Mouse (Mus musculus): ENCODE measurements at regions not wholly inside any gene's neighbourhood (a gene's known extent, or its start where the extent isn't known, plus 50 kb on each side); places are given as distances from the start of the nearest gene placed in this dataset.

- H3K27me3 ChIP-seq = peaks cover 11% of the 10 kb centered on the region; the same call in 1 of the 2 replicates
- WGBS (ENCODE audit: insufficient replicate concordance) = 61% methylated on average over 8 of the region's 8 CpGs
- no peak overlapping the region for H3K4me2 ChIP-seq
- H3K4me3 ChIP-seq (replicated peaks) = no peak overlapping the region
- no peak overlapping the region for H3K9ac ChIP-seq
- no peak for DNase-seq
- peaks cover 9% of the 10 kb centered on the region for H3K4me1 ChIP-seq (replicated peaks)
- no peaks in the 10 kb centered on the region for H3K9me3 ChIP-seq (replicated peaks)
- H3K27ac ChIP-seq = no peak overlapping the region
- H3K36me3 ChIP-seq = no peaks in the 10 kb centered on the region
- no peak for ATAC-seq (ENCODE audit: low read depth)
These were observed 124.2 kb upstream of the Irx3 start for GRCm38 (mm10) chr8:91925968-91926524.

GRCm38 (mm10) chr8:91924152-91924551 is 122.3 kb upstream of the Irx3 start:
- peaks cover 9% of the 10 kb centered on the region for H3K4me1 ChIP-seq (replicated peaks)
- no peak overlapping the region for H3K4me2 ChIP-seq
- H3K27me3 ChIP-seq = 0 out of 2 replicates have a peak, but pooled peaks cover 3% of the 10 kb centered on the region
- ATAC-seq (ENCODE audit: low read depth) (no peak), DNase-seq (no peak)
- WGBS (ENCODE audit: insufficient replicate concordance) = 68% methylated on average over 4 of the region's 4 CpGs
- no peak overlapping the region for H3K9ac ChIP-seq
- no peaks in the 10 kb centered on the region for H3K36me3 ChIP-seq
- no peak overlapping the region for H3K4me3 ChIP-seq (replicated peaks)
- no peaks in the 10 kb centered on the region for H3K9me3 ChIP-seq (replicated peaks)
- no peak overlapping the region for H3K27ac ChIP-seq

DNA sequence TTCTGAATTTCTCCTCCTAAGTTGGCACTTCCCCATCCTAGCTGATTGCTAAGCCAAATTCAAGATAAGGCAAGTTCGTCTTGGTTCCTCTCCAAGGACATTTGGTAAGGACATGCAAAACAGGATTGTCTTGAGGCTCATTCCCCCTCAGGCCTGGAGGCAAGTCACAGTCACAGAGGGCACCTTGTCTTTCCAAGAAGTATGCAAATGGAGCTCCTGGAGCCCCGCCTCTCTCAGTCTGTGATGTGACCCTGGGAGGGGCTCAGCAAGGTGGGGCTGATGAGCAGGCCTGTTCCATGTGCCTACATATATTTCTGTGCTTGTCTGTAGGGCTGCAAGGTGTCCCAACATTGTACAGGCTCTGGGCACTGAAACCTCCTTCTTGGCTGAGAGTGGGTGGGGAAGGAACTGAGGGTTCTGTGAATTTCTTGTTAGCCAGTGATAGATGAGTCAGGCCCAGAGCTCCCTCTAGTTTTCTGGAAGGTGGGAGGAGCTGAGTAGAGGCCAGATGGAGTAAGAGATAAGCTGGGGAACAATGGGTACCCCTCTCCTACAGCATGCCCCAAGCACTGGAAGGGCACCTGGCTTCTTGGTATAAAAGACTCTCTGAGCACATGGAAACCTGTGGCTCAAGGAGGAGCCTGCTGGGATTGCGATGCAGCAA is 120.5 kb upstream of the Irx3 start:
- Histone ChIP-seq H3K27me3 (0 out of 2 replicates have a peak, but pooled peaks cover 3% of the 10 kb centered on the region), H3K4me1 (replicated peaks) (peaks cover 9% of the 10 kb centered on the region), H3K9me3 (replicated peaks) (no peaks in the 10 kb centered on the region), H3K4me3 (replicated peaks) (no peak overlapping the region), H3K27ac (no peak overlapping the region), H3K36me3 (no peaks in the 10 kb centered on the region), H3K4me2 (no peak overlapping the region), H3K9ac (no peak overlapping the region)
- ATAC-seq (ENCODE audit: low read depth) (peak; percentile 63), DNase-seq (no peak)
- 53% methylated on average over 3 of the region's 3 CpGs for WGBS (ENCODE audit: insufficient replicate concordance)

DNA sequence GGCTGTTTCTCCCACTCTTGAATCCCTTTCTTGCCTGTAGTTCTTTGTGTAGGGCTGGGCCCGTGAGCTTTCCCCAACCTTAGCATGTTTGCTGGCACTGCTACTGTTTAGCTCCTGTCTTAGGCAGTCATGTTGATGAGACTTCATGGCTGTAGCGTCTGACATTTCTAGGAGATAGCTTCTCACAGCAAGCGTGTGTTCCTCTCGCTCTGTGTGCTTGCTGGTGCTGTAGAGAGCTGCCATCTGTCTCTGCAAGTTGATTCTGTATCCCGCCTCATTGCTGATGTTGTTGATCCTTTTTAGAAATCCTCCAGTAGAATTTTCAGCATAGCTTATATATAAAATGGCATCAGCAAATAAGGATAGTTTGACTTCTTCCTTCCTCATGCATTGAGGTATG is 116.0 kb upstream of the Irx3 start:
- H3K9ac ChIP-seq = no peak overlapping the region
- 0 out of 2 replicates have a peak, but pooled peaks cover 4% of the 10 kb centered on the region for H3K27me3 ChIP-seq
- WGBS (ENCODE audit: insufficient replicate concordance) = 66% methylated on average over 5 of the region's 5 CpGs
- ATAC-seq (ENCODE audit: low read depth) (no peak), DNase-seq (no peak)
- H3K27ac ChIP-seq = no peak overlapping the region
- H3K4me1 ChIP-seq (replicated peaks) = peaks cover 9% of the 10 kb centered on the region
- no peaks in the 10 kb centered on the region for H3K36me3 ChIP-seq
- no peak overlapping the region for H3K4me2 ChIP-seq
- no peaks in the 10 kb centered on the region for H3K9me3 ChIP-seq (replicated peaks)
- no peak overlapping the region for H3K4me3 ChIP-seq (replicated peaks)

DNA sequence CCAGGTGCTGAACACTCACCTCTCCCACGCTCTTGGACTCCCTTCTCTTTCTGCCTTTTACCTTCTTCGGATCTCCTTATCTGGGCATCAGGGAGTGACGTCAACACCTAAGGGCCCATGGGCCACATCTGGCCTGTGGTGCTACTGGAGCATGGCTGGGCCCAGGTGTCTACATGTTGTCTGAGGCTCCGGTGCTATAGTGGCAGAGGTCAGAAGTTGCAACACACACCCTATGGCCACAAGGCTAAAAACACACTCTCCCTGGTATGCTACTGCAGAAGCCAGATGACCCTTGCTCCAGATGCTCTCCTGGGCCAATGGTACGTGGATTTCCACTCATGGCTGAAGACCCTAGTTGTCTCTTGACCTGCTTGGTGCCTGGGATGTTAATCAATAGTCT is 112.1 kb upstream of the Irx3 start:
- Histone ChIP-seq H3K4me3 (replicated peaks) (no peak overlapping the region), H3K9me3 (replicated peaks) (no peaks in the 10 kb centered on the region), H3K27me3 (0 out of 2 replicates have a peak, but pooled peaks cover 4% of the 10 kb centered on the region), H3K27ac (no peak overlapping the region), H3K4me1 (replicated peaks) (no peaks in the 10 kb centered on the region), H3K9ac (no peak overlapping the region), H3K4me2 (no peak overlapping the region), H3K36me3 (no peaks in the 10 kb centered on the region)
- 60% methylated on average over 5 of the region's 5 CpGs for WGBS (ENCODE audit: insufficient replicate concordance)
- no peak for ATAC-seq (ENCODE audit: low read depth)
- DNase-seq = no peak

DNA sequence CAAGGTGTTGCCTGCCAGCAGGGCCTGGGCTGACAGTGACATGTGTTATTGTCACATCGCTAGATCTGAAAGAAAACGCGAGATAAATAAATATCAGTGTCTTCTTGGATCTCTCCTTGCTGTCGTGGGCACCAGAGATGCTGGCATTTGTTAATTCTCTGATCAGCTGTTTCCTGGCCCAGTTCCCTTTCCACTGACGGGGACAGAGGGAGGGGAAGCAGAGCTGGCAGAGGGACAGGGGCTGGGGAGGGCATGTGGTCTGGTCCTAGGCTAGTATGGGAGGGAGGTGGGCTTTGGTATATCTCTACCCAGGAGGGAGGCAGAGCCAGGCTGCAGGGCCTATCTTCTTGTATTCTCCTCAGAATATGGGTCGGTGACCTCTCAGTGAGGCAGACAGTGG is 111.3 kb upstream of the Irx3 start:
- 49% methylated on average over 6 of the region's 6 CpGs for WGBS (ENCODE audit: insufficient replicate concordance)
- H3K36me3 ChIP-seq = no peaks in the 10 kb centered on the region
- no peaks in the 10 kb centered on the region for H3K4me1 ChIP-seq (replicated peaks)
- DNase-seq (no peak), ATAC-seq (ENCODE audit: low read depth) (no peak)
- 0 out of 2 replicates have a peak, but pooled peaks cover 4% of the 10 kb centered on the region for H3K27me3 ChIP-seq
- no peak overlapping the region for H3K27ac ChIP-seq
- H3K4me3 ChIP-seq (replicated peaks) = no peak overlapping the region
- no peak overlapping the region for H3K9ac ChIP-seq
- H3K9me3 ChIP-seq (replicated peaks) = no peaks in the 10 kb centered on the region
- H3K4me2 ChIP-seq = no peak overlapping the region

DNA sequence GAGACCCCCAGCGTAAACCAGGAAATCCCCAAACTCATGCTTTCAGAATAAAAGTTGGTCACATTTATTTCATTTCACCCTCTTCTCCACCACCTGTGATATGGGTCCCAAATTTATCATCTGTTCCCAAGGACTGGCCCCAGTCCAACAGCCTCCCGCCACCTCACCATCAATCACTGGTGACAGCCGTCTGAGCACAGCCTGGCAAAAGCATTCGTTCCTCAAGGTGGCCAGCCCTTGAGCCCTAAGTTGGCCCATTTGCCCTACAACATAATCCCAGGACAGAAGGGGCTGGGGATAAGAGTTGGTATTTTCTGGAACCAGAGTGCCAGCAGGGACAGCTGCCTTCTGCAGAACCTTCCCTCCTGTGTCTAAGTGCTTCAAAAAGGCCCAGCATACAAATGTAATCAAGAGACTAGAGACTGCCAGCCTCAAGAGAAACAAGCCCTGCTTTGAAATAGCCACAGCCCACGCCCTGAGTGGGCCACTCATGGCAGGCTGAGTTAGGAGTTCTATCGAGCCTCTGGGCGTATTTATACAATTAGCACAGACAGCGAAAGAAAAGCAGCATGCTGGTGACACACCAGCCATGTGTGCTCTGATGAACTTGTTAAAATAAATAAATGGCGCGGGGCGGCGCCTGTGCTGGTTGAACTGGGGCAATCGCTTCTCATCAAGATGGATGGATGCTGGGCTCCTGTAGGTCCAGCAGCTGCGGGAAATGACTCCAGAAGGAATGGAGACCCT is 107.9 kb upstream of the Irx3 start:
- H3K9ac ChIP-seq = no peak overlapping the region
- no peak overlapping the region for H3K4me2 ChIP-seq
- H3K27ac ChIP-seq = no peak overlapping the region
- H3K4me1 ChIP-seq (replicated peaks) = no peaks in the 10 kb centered on the region
- no peaks in the 10 kb centered on the region for H3K36me3 ChIP-seq
- H3K4me3 ChIP-seq (replicated peaks) = no peak overlapping the region
- H3K27me3 ChIP-seq = no peaks in the 10 kb centered on the region
- DNase-seq (no peak), ATAC-seq (ENCODE audit: low read depth) (no peak)
- WGBS (ENCODE audit: insufficient replicate concordance) = 65% methylated on average over 14 of the region's 14 CpGs
- H3K9me3 ChIP-seq (replicated peaks) = no peaks in the 10 kb centered on the region

DNA sequence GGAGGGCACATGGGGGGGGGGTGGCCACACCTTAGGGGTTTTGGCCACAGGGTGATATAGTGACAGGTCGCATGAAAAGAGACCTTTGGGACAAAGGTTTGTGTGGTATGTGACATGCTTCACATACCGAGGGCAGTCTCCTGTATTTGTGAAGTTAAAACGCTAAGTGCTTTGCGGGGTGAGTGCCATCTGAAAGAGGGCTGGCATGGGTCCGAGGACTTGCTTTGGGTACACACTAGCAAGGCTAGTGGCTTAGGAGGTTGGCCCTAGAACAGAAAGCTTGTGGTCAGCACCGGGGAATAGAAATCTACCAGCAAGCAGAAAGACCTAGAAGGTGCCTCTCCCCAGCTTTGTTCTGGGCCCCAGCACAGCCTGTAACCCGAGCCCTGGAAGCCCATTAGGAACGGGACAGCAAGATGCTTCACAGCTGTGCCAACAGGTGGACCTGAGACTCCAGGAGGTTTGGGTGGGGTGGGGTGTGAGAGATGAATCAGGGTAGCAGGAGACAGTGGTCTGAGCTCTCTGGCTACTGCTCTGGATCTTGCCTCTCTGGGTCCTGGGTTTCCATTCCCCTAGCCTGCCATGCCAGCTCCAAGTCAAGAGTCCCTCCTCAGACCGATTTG is 107.0 kb upstream of the Irx3 start:
- no peak overlapping the region for H3K27ac ChIP-seq

GRCm38 (mm10) chr8:91907178-91907577 is 105.3 kb upstream of the Irx3 start:
- Histone ChIP-seq H3K9me3 (replicated peaks) (no peaks in the 10 kb centered on the region), H3K36me3 (no peaks in the 10 kb centered on the region), H3K27me3 (no peaks in the 10 kb centered on the region), H3K9ac (no peak overlapping the region), H3K4me1 (replicated peaks) (no peaks in the 10 kb centered on the region), H3K4me2 (no peak overlapping the region), H3K27ac (no peak overlapping the region), H3K4me3 (replicated peaks) (no peak overlapping the region)
- no peak for ATAC-seq (ENCODE audit: low read depth)
- DNase-seq = no peak
- WGBS (ENCODE audit: insufficient replicate concordance) = 72% methylated on average over 8 of the region's 8 CpGs

More for the DNA sequence above, 107.0 kb upstream of the Irx3 start:
- H3K27me3 ChIP-seq = no peaks in the 10 kb centered on the region
- no peaks in the 10 kb centered on the region for H3K9me3 ChIP-seq (replicated peaks)
- H3K9ac ChIP-seq = no peak overlapping the region
- no peaks in the 10 kb centered on the region for H3K36me3 ChIP-seq
- ATAC-seq (ENCODE audit: low read depth) = no peak
- H3K4me2 ChIP-seq = no peak overlapping the region
- DNase-seq = no peak
- H3K4me3 ChIP-seq (replicated peaks) = no peak overlapping the region
- no peaks in the 10 kb centered on the region for H3K4me1 ChIP-seq (replicated peaks)
- WGBS (ENCODE audit: insufficient replicate concordance) = 55% methylated on average over 9 of the region's 9 CpGs

GRCm38 (mm10) chr8:91901525-91902281 is 99.8 kb upstream of the Irx3 start:
- ATAC-seq (ENCODE audit: low read depth) (no peak), DNase-seq (no peak)
- Histone ChIP-seq H3K4me1 (replicated peaks) (no peaks in the 10 kb centered on the region), H3K36me3 (no peaks in the 10 kb centered on the region), H3K4me2 (no peak overlapping the region), H3K27ac (no peak overlapping the region), H3K4me3 (replicated peaks) (no peak overlapping the region), H3K9ac (no peak overlapping the region), H3K27me3 (no peaks in the 10 kb centered on the region), H3K9me3 (replicated peaks) (no peaks in the 10 kb centered on the region)
- WGBS (ENCODE audit: insufficient replicate concordance) = 66% methylated on average over 10 of the region's 10 CpGs

- DNase-seq = no peak
- 59% methylated on average over 7 of the region's 7 CpGs for WGBS (ENCODE audit: insufficient replicate concordance)
These were observed 97.9 kb upstream of the Irx3 start for GRCm38 (mm10) chr8:91899747-91900146.

More at GRCm38 (mm10) chr8:91899747-91900146, 97.9 kb upstream of the Irx3 start:
- Histone ChIP-seq H3K27ac (no peak overlapping the region), H3K4me2 (no peak overlapping the region), H3K36me3 (no peaks in the 10 kb centered on the region), H3K9ac (no peak overlapping the region), H3K9me3 (replicated peaks) (no peaks in the 10 kb centered on the region), H3K4me1 (replicated peaks) (no peaks in the 10 kb centered on the region), H3K27me3 (0 out of 2 replicates have a peak, but pooled peaks cover 3% of the 10 kb centered on the region), H3K4me3 (replicated peaks) (no peak overlapping the region)
- no peak for ATAC-seq (ENCODE audit: low read depth)
